Mouse (Mus musculus) embryonic facial prominence, embryonic 15.5 days (tissue): Measurements from ENCODE around the gene Smarca5. TPM values are rescaled to one million over a fixed set of nuclear protein-coding genes. Genes with fewer than 3 reads are reported as not detected.

Experiments used
- ATAC-seq: fragments of 200-750 bp; cut with Nextera tagmentation; 2 replicates; pipeline ENCODE4 v1.8.0; 2017; ENCODE audit warnings: low read depth, moderate TSS enrichment; ENCODE audit not compliant: insufficient number of reproducible peaks, low FRiP score, low TSS enrichment
- H3K27ac ChIP-seq: fragments of 300-500 bp; sonication (generic); replicated peaks from 2 replicates; pipeline ENCODE4 v1.5.1; 2015; ENCODE audit warnings: mild to moderate bottlenecking, inconsistent platforms
- H3K27me3 ChIP-seq: fragments of 300-500 bp; sonication (generic); 2 replicates; pipeline ENCODE4 v1.6.1; 2015; ENCODE audit warnings: inconsistent platforms
- H3K36me3 ChIP-seq: fragments of 300-500 bp; sonication (generic); 2 replicates; pipeline ENCODE4 v1.6.1; 2015; ENCODE audit warnings: mild to moderate bottlenecking, inconsistent platforms
- H3K4me1 ChIP-seq: fragments of 300-500 bp; sonication (generic); 2 replicates; pipeline ENCODE4 v1.6.1; 2015; ENCODE audit warnings: inconsistent platforms
- H3K4me2 ChIP-seq: fragments of 300-500 bp; sonication (generic); replicated peaks from 2 replicates; pipeline ENCODE4 v1.6.1; 2015; ENCODE audit warnings: mild to moderate bottlenecking, inconsistent platforms
- H3K4me3 ChIP-seq: fragments of 300-500 bp; sonication (generic); replicated peaks from 2 replicates; pipeline ENCODE4 v1.5.1; 2015; ENCODE audit warnings: mild to moderate bottlenecking, inconsistent platforms
- H3K9ac ChIP-seq: fragments of 300-500 bp; sonication (generic); 2 replicates; pipeline ENCODE4 v1.6.1; 2015; ENCODE audit warnings: inconsistent platforms
- H3K9me3 ChIP-seq: fragments of 300-500 bp; sonication (generic); replicated peaks from 2 replicates; pipeline ENCODE4 v1.6.1; 2016; ENCODE audit warnings: inconsistent platforms
- WGBS: fragments of 180-500 bp; shearing (Covaris S2); methylation state at CpG from one replicate; pipeline ENCODE4 v1.1.7; 2015; 5-methylcytosine and 5-hydroxymethylcytosine counted together
- polyA plus RNA-seq: library from polyadenylated mRNA; unstranded; fragments of >200 nt; fragmentation: Nextera tagmentation; extraction: Ambion mirVana; gene quantifications from 2 replicates; pipeline ENCODE4 v1.2.1, GENCODE M21; 2015

The Smarca5 gene
- polyA plus RNA-seq, 1 experiment from 2014 or later = 71.2 TPM

GRCm38 (mm10) chr8:80739932-80740331 lies 635 bp upstream of the Smarca5 start:
- no peak for ATAC-seq
- H3K4me1 ChIP-seq = peaks cover 8% of the 10 kb centered on the region
- H3K9me3 ChIP-seq = no peaks in the 10 kb centered on the region
- peak overlapping the region; percentile 99 for H3K27ac ChIP-seq
- H3K36me3 ChIP-seq = peaks cover 7% of the 10 kb centered on the region
- H3K27me3 ChIP-seq = no peaks in the 10 kb centered on the region
- 9% methylated on average over 14 of the region's 14 CpGs for WGBS
- peak overlapping the region; percentile 57 for H3K4me2 ChIP-seq
- H3K9ac ChIP-seq = peak overlapping the region; percentile 44
- peak overlapping the region; percentile 92 for H3K4me3 ChIP-seq

- H3K9me3 ChIP-seq = no peaks in the 10 kb centered on the region
- peak; percentile 67 for ATAC-seq
- H3K4me2 ChIP-seq = peak overlapping the region; percentile 87
- H3K4me3 ChIP-seq = peak overlapping the region; percentile 92
- H3K4me1 ChIP-seq = peaks cover 8% of the 10 kb centered on the region
- under 1% methylated on average over 82 of the region's 84 CpGs for WGBS
- peak overlapping the region; percentile 91 for H3K9ac ChIP-seq
- H3K27me3 ChIP-seq = no peaks in the 10 kb centered on the region
- H3K27ac ChIP-seq = peak overlapping the region; percentile 99
- peaks cover 13% of the 10 kb centered on the region for H3K36me3 ChIP-seq
Measured at GRCm38 (mm10) chr8:80738388-80739154, 726 bp downstream of the Smarca5 start.

- peak overlapping the region; percentile 91 for H3K9ac ChIP-seq
- H3K4me1 ChIP-seq = peaks cover 8% of the 10 kb centered on the region
- H3K4me3 ChIP-seq = peak overlapping the region; percentile 92
- H3K4me2 ChIP-seq = peak overlapping the region; percentile 87
- H3K27ac ChIP-seq = peak overlapping the region; percentile 99
- H3K27me3 ChIP-seq = no peaks in the 10 kb centered on the region
- H3K36me3 ChIP-seq = peaks cover 15% of the 10 kb centered on the region
- ATAC-seq = no peak
- H3K9me3 ChIP-seq = no peaks in the 10 kb centered on the region
- WGBS = 0% methylated on average over 5 of the region's 5 CpGs
Measured at GRCm38 (mm10) chr8:80738046-80738387, 1.3 kb downstream of the Smarca5 start.

GRCm38 (mm10) chr8:80732326-80732725 lies 7.0 kb downstream of the Smarca5 start:
- Histone ChIP-seq H3K4me3 (no peak overlapping the region), H3K27ac (no peak overlapping the region), H3K4me1 (no peaks in the 10 kb centered on the region), H3K4me2 (no peak overlapping the region), H3K36me3 (peaks cover 38% of the 10 kb centered on the region), H3K9ac (no peak overlapping the region), H3K9me3 (no peaks in the 10 kb centered on the region), H3K27me3 (no peaks in the 10 kb centered on the region)
- ATAC-seq = no peak

GRCm38 (mm10) chr8:80714461-80714860 lies 24.8 kb downstream of the Smarca5 start:
- 93% methylated on average over 1 of the region's 1 CpGs for WGBS
- ATAC-seq = no peak
- H3K27me3 ChIP-seq = no peaks in the 10 kb centered on the region

GRCm38 (mm10) chr8:80710670-80711400 lies 28.5 kb downstream of the Smarca5 start:
- WGBS = 69% methylated on average over 4 of the region's 4 CpGs
- Histone ChIP-seq H3K4me1 (no peaks in the 10 kb centered on the region), H3K4me3 (no peak overlapping the region), H3K36me3 (peaks cover 56% of the 10 kb centered on the region), H3K4me2 (no peak overlapping the region), H3K9me3 (no peaks in the 10 kb centered on the region), H3K27ac (no peak overlapping the region), H3K27me3 (no peaks in the 10 kb centered on the region), H3K9ac (no peak overlapping the region)
- ATAC-seq = no peak

More at GRCm38 (mm10) chr8:80714461-80714860, 24.8 kb downstream of the Smarca5 start:
- Histone ChIP-seq H3K9me3 (no peaks in the 10 kb centered on the region), H3K27ac (no peak overlapping the region), H3K4me1 (no peaks in the 10 kb centered on the region), H3K4me3 (no peak overlapping the region), H3K4me2 (no peak overlapping the region), H3K9ac (no peak overlapping the region), H3K36me3 (peaks cover 51% of the 10 kb centered on the region)

GRCm38 (mm10) chr8:80688141-80688540 lies 51.2 kb downstream of the Smarca5 start:
- no peaks in the 10 kb centered on the region for H3K27me3 ChIP-seq
- H3K4me3 ChIP-seq = no peak overlapping the region
- H3K36me3 ChIP-seq = no peaks in the 10 kb centered on the region
- no peak overlapping the region for H3K27ac ChIP-seq
- H3K4me1 ChIP-seq = no peaks in the 10 kb centered on the region
- H3K9ac ChIP-seq = no peak overlapping the region
- no peaks in the 10 kb centered on the region for H3K9me3 ChIP-seq
- WGBS = 32% methylated on average over 4 of the region's 4 CpGs
- ATAC-seq = no peak
- no peak overlapping the region for H3K4me2 ChIP-seq

GRCm38 (mm10) chr8:80683756-80684335 lies 55.5 kb downstream of the Smarca5 start:
- WGBS = 65% methylated on average over 5 of the region's 5 CpGs
- no peaks in the 10 kb centered on the region for H3K27me3 ChIP-seq
- H3K27ac ChIP-seq = no peak overlapping the region
- H3K9me3 ChIP-seq = no peaks in the 10 kb centered on the region
- H3K4me2 ChIP-seq = no peak overlapping the region
- no peak overlapping the region for H3K4me3 ChIP-seq
- H3K4me1 ChIP-seq = no peaks in the 10 kb centered on the region
- no peak for ATAC-seq
- H3K9ac ChIP-seq = no peak overlapping the region
- no peaks in the 10 kb centered on the region for H3K36me3 ChIP-seq

- whole genome bisulfite sequencing = 75% methylated on average over 5 of the region's 5 CpGs
- Histone ChIP-seq H3K27me3 (no peaks in the 10 kb centered on the region), H3K4me1 (no peaks in the 10 kb centered on the region), H3K9ac (no peak overlapping the region), H3K27ac (no peak overlapping the region), H3K4me2 (no peak overlapping the region), H3K36me3 (no peaks in the 10 kb centered on the region), H3K4me3 (no peak overlapping the region), H3K9me3 (no peaks in the 10 kb centered on the region)
- ATAC-seq = no peak
Measured at GRCm38 (mm10) chr8:80682594-80682993, 56.7 kb downstream of the Smarca5 start.

GRCm38 (mm10) chr8:80669277-80669901 lies 69.9 kb downstream of the Smarca5 start:
- Histone ChIP-seq H3K9me3 (no peaks in the 10 kb centered on the region), H3K9ac (no peak overlapping the region), H3K27me3 (no peaks in the 10 kb centered on the region), H3K4me1 (no peaks in the 10 kb centered on the region), H3K4me3 (no peak overlapping the region), H3K27ac (no peak overlapping the region), H3K4me2 (no peak overlapping the region), H3K36me3 (no peaks in the 10 kb centered on the region)
- WGBS = 70% methylated on average over 17 of the region's 17 CpGs
- ATAC-seq = no peak

GRCm38 (mm10) chr8:80663476-80663875 lies 75.8 kb downstream of the Smarca5 start:
- no peak for ATAC-seq

More at GRCm38 (mm10) chr8:80663476-80663875, 75.8 kb downstream of the Smarca5 start:
- WGBS = 58% methylated on average over 3 of the region's 3 CpGs
- Histone ChIP-seq H3K27me3 (no peaks in the 10 kb centered on the region), H3K9ac (no peak overlapping the region), H3K27ac (no peak overlapping the region), H3K9me3 (no peaks in the 10 kb centered on the region), H3K4me3 (no peak overlapping the region), H3K36me3 (no peaks in the 10 kb centered on the region), H3K4me2 (no peak overlapping the region), H3K4me1 (no peaks in the 10 kb centered on the region)
